Mouse (Mus musculus): ENCODE measurements around the gene Elovl2.

DNA sequence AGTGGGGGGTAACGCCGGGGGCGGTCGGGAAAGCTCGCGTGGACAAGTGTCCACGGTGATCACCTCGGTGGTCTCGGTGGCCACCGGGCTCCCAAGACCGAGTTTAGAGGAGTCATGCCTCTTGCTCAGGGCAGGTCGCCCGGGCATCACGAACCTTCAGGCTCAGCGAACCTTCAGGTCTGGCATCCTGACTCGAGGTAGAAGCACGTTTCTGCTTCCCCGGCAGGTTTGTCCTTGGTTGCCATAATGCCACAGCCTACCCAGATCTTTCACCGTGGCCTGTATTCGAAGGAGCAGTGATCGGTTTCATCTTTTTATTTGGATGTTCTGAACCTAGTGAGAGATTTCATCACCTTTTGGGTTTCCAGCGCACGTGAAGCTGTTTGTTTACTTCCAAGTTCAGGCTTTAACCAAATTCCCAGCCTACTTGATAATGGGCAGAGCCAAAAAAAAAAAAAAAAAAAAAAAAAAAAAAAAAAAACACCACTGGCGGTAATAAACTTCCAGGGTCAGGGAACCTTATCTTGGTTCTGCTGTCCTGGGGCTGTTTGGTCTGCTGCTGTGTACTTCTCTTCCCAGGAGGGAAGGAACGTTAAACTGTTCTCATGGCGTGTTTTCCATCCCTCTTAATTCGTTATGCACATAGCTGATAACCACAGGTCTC, 30.2 kb upstream of the Elovl2 start:
- TF ChIP-seq EP300 (optimal IDR thresholded peaks at IDR 0.05) (no peak), CTCF (IDR thresholded peaks at IDR 0.05; ENCODE audit: low read depth) (no peak)

All from stomach, postnatal 0 days (tissue).